Mouse (Mus musculus) G1E-ER4 (cell line): Measurements from ENCODE around the gene Bcl6b. TPM values are rescaled to one million over a fixed set of nuclear protein-coding genes. Genes with fewer than 3 reads are reported as not detected.

ENCODE experiments used
- GATA1 ChIP-seq: IDR thresholded peaks from one replicate; pipeline ENCODE4 v1.8.0; 2012; ENCODE audit warnings: low read length, inconsistent platforms
- polyA plus RNA-seq: library from polyadenylated mRNA; stranded (reverse); fragments of >175 nt; gene quantifications from 2 replicates; pipeline ENCODE4 v1.2.3, GENCODE M21; 2012

The Bcl6b gene
- polyA plus RNA-seq, 1 experiment = not detected

DNA sequence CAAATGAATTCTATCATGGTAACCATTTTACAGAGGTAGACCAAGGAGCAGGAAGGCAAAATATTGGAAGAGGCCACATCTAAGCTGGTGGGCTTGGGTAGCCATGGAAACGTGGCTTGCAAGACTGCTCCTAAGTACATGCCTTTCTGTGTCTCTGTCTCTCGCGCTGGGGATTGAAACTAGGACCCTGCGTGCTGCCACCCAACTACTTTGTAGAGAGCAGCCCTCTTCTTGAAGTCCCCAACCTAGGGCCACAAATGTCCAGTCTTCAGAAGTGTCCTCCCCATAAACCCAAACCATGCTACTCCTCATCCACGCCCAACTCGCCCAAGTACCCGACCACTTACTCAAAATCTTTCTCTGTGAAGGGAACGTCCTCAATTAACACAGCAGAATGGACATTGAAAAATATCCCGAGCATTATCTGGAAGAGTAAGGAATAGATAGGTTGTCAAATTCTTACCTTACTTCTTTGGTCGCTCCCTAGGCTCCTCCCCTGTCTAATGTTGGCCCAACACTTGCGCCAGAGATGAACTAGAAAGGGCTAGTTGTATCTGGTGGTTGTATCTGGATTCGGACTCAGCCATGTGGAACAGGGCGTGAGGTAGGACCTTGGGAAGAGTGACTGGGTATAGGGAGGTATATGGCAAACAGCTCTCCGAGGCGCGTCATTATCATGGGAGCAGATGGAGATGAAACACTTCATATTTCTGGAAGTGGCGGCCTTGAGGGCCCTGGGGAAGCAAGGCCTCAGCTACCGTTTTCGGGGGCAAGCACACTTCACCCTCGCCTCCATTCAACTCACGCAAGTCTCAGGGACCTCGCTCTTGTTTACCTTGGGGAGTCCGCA is 9.2 kb upstream of the Bcl6b start:
- no peak for TF ChIP-seq GATA1

DNA sequence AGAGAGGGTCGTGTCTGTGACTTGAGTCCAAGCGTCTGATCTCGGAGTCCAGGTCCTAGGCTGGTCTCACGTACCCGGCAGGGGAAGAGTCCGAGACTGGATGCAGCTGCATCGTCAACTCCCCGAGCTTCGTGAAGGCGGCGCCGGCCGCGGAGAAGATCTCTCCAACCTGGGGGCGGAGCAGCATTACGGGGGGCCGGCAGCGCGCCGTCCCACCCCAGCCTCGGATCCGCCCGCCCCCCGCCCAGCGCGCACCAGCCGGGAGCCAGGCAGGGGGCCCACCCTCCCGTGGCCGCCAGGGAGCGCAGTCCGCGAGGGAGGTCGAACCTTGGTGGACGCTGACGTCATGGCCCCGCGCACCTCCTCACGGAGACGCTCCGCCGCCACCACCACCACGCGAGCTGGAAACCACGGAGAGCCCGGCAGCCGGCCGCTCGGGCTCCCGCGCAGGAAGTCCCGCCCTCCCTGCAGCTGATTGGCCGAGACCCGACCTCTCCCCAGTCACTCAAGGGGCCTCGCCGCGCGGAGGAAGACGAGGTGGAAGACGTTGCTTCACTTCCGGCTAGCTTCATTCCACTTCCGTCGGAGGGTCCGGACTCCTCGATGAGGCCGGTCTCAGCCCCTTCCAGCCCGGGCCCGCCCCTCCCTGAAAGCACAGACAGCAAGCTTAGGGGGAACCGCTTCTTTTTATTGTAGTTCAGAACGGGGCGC is 8.0 kb upstream of the Bcl6b start, which contains the start of gene 0610010K14Rik:
Gene 0610010K14Rik, minus strand, starts transcription at position 458 of the 711 bp plus-strand sequence.
- TF ChIP-seq GATA1 = no peak

DNA sequence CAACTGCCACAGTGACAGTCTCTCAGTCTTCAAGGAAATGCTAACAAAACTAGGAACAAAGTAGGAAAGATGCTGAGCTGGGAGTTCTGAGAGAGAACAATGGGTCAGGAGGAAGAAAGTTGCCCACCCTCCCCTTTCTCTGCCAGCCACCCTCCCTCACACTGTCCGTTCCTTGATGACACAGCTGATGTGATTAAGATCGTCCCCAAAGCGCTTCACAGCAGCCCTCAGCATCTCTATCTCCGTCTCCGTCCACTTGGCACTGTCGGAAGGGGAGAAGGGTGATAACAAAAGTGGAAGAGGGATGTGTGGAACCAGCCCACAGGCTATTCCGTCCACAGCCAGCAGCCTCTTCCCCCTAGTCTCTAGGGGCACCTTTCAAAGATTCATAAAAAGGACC is 7.1 kb upstream of the Bcl6b start:
- no peak for TF ChIP-seq GATA1

DNA sequence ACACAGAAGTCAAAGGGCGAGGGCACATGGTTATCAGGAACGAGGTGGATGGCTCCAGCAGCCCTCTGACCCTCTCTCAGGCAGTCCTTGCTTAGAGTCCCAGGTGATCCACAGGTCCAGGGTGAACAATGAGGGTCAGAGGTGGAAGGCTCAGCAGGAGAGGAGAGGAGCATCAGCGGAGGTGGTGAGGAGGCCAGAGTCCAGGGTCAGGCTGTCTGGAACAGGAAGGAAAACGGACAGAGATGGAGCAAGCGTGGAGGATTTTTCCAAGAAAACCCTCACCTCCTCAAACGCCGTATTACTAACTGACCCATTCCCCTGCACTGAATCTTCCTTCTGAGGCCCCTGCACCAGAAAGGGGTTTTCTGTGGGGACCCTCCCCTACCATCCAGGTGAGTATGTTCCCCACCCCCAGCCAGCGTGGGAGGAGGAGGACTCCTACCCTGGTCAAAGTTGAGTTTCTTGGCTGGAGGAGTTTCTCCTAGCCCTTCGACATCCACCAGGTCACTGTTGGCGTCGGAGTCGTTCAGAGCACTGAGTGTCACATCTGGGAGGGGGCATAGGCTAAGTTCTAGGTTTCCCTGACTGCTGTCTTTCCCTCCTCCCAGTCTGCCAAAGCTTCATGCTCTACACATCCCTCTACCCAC is 5.8 kb upstream of the Bcl6b start:
- TF ChIP-seq GATA1 = no peak

DNA sequence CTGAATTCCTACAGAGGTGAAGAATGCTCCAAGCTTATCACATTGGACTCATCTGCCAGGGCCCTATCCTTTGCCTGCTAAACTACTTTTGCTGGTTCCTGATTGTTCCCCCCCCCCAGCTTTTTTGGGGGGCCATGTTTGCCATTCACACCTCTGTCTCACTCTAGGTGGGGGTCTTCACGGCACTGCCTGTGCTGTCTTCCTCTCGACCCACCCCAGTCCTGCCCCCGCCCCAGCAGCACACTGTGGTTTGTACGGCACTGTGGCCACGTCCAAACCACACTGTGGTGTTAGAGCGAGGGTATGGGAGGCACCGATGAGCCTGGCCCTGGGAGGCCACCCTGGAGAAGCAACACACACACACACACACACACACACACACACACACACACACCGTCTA is 4.9 kb upstream of the Bcl6b start:
- TF ChIP-seq GATA1 = no peak

DNA sequence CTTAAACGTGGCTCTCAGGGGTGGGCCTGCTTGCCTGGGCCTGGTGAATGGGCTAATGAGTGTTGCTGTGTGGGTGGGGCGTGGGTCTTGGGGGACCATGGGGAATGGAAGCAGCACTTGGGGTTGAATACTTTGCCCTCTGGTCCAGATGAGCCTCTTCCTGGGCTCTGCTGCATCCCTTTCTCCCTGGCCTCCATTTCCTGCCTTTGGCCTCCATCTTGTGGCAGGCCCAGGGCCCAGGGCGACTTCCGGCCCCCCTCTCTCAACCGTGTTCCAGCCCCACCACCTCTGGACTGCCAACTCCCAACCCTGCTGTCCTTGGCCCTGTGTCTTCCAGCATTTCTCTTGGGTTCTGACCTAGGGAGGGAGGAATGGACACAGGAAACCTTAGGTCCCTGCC is 4.4 kb upstream of the Bcl6b start:
- TF ChIP-seq GATA1 = no peak

DNA sequence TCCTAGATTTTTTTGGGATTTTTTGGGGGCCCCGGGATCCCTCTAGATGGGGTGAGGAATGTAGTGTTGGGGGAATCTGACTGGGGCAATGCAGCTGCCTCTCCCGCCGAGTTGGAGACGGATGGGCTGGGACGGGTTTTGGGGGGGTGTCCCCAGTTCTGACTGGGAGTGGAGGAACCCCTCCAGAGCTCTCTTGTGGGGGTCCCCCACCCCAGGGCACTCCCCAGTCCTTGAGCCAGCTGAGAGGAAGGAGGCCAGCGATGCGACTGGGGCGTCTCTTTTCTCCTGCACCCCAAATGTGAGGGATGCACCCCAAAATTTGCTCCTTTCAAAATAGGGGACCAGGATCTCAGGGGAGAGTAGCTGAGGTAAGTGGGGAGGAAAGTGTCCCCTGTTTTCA is 3.4 kb upstream of the Bcl6b start:
- no peak for TF ChIP-seq GATA1

DNA sequence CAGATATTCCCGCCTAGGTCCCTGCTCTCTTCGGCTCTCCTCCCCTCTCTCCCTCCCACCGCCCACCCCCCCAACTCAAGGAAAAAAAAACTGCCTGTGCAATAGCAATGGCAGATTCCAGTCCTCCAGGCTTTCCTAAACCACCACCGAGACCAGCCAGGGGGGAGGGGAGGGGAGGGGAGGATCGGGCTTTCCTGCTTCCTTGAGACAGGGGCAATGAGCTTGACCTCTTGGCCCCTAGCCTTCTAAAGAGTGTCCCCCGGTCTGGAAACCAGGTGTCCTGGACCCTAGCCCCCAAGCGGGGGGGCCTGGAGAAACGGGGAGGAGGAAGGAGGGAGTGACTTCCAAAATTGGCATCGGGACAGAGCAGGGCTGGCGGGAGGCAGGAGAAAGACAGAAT is 2.9 kb upstream of the Bcl6b start:
- TF ChIP-seq GATA1 = no peak

DNA sequence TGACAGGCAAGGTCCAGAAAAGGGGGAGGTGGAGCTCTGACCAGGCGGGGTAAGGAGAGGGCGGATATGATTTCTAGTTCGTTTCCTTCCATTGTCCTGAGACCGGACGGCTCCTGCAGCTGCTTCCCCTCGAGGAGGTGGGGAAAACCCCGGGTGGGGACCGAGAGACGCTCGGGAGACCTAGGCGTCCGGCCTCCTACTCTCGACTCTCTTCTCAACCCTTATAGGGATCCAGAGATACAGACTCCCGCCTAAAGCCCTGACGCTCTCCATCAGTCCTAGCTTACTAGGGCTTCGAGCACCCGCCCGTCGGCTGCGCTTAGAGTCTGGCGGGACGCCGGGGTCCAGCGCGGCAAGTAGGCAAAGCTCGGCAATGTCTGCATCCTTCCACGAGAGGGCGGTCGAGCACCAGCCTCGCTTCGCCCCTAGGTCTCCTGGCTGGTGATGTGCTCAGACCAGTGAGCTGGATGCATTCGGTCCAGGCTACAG is 685 bp upstream of the Bcl6b start:
- no peak for TF ChIP-seq GATA1

DNA sequence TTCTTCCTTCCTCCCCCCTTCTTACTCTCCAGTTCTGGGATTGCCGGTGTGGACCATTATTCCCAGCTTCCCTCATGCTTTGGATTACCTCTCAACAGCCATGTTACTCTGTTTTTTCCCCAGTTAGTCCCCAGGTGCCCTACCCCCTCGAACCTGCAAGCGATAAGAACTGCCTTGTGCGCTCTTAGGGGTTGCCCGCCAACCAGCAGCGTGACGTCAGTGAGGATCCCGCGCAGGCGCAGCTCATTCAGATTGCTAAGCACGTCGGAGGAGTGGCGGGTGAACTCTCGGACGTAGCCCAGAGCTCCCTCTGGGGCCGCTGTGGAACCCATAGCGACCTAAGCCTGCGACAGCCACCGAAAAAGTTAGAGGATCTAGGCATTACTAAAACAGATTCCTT is 770 bp downstream of the Bcl6b start:
- TF ChIP-seq GATA1 = no peak

DNA sequence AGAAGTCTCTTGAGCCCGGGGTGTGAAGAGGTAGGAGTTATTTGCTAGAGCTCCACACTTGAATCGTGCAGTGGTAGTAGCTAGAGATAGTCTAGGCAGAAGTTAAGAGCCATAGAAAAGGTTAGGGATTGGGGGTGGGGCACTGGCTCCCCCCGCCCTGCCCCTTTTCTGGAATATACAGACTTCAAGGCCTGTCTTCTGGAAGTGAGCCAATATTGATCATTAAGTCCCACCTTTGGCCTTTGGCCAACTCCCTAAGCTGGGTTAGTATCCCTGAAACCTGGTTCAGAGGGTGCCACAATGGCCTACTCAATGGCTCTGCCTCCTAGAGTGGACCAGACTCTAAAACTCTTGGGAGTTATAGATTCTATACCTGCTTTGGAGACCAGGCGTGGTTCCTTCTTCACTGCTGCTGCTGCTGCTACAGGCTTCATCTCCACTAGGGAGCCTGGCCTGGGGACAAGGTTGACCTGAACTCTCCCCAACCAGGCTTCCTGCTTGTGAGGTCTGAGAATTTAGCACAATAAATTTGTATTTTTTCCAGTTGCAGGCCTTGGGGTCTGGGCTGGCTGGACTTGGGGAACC is 1.8 kb downstream of the Bcl6b start:
- no peak for TF ChIP-seq GATA1

DNA sequence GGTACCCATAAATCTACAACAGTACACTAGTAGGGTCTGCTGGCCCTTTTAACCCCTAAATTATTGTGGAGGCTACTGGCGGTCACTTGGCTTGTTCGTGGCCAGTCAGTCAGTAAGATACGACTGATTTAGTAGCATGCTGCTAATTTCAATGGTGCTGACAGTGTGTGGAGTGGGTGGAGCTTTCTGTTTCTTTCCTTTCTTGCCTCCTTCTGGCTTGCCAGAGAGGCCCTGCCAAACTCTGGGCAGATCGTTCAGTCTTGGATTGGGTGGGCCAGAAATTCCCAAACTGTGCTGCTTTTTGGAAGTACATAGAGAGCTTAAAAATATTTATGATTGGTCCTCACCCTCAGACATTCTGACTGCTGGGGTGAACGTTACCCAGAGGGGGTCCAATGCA is 2.5 kb downstream of the Bcl6b start:
- TF ChIP-seq GATA1 = no peak

DNA sequence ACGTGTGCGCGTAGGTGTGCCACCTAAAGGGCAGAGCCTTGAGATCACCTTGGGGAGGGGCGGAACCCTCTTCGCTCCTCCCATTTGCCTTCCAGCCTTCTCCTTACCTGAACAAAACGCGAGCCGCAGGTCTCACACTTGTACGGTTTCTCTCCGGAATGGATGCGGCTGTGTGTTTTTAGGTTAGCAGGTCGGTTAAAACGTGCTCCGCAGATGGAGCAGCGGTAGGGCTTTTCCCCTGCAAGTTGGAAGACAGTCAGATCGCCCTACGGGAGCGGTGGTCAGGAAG is 3.1 kb downstream of the Bcl6b start:
- no peak for TF ChIP-seq GATA1

DNA sequence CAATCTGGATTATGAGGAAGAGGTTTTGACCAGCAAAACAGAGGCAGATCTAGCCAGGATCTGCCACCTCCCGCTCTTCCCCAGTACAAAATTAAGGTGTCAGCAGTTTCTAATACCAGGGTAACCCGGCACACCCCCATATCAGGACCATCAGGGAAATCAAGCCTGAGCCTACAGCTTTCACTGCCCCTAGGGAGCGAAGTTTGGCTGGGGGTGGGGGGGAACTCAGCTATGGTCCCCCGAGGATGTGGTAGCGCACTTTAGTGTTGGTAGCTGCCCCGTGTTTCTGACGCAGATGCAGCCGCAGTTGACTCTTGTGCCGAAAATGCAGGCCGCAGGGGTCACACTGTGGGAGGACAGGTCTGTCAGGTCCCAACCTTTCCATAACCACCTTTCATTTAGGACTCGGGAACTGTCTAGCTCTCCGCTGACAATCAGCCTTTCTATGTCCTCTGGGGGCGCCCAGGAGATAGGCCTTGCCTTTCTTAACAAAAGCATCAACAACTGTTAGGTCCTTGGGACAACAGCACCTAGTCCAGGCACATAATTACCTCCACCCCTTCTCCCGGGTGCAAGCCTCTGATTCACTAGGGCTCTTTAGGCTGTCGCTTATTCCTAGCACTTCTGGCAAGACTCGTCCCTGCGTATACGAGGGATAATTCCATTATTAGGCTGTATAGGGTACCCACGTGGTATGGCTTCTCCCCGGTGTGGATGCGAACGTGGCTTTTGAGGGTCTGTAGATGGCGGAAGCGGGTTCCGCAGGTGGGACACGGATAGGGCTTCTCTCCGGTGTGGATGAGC is 3.6 kb downstream of the Bcl6b start:
- no peak for TF ChIP-seq GATA1

DNA sequence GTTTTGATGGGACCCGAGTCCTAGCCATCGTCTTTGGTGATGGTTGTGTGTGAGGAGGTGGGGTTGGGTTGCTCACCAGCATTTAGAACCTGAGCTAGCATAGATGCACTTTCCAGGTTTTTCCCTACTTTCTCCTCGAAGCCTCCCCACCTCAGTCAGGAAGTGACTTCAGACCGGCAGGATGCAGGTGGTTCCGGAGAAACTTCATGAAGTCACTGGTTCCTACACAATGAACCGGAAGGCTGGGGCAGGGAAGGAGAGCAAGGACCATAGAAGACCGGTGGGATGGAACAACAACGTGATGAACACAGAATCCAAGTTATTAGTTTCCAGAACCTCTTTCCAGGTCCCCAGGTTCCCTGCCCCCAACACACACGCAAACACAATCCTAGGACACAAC is 5.9 kb downstream of the Bcl6b start:
- TF ChIP-seq GATA1 = no peak
